Mouse (Mus musculus) liver, embryonic 14.5 days (tissue): ENCODE measurements around the gene Ces2a.

Experiments
- CTCF ChIP-seq: IDR thresholded peaks from 2 replicates; pipeline ENCODE4 v1.5.1; 2016; ENCODE audit warnings: antibody characterized with exemption, low read depth, control low read depth
- EP300 ChIP-seq: IDR thresholded peaks from 2 replicates; pipeline ENCODE4 v1.6.1; 2016; ENCODE audit warnings: antibody characterized with exemption, low read depth

- no peak for TF ChIP-seq EP300
- no peak for TF ChIP-seq CTCF
These were observed 53.2 kb downstream of the Ces2a start for GRCm38 (mm10) chr8:104787049-104787448.
